Mouse (Mus musculus) liver, embryonic 14.5 days (tissue): ENCODE data around the gene Mmp14. TPM values are rescaled to one million over a fixed set of nuclear protein-coding genes. Genes with fewer than 3 reads are reported as not detected.

Experiments used
- ATAC-seq: fragments of 200-750 bp; cut with Nextera tagmentation; 2 replicates; pipeline ENCODE4 v1.8.0; 2017; ENCODE audit warnings: moderate number of reproducible peaks, mild to moderate bottlenecking, moderate library complexity; ENCODE audit not compliant: insufficient read depth
- DNase-seq, 3 experiments: peaks; one replicate each; pipeline ENCODE4 v3.0.0-alpha.2; 2012 to 2013; ENCODE audit warnings: low read depth in 3 of 3, low spot score in 3 of 3
- H3K27ac ChIP-seq: fragments of 300-500 bp; sonication (generic); 2 replicates; pipeline ENCODE4 v1.5.1; 2014; ENCODE audit warnings: moderate library complexity, mild to moderate bottlenecking, control low read depth, inconsistent platforms
- H3K27me3 ChIP-seq: fragments of 300-500 bp; sonication (generic); 2 replicates; pipeline ENCODE4 v1.6.1; 2014; ENCODE audit warnings: mild to moderate bottlenecking, low read length, moderate library complexity; ENCODE audit not compliant: control insufficient read depth, insufficient read depth
- H3K36me3 ChIP-seq: fragments of 300-500 bp; sonication (generic); replicated peaks from 2 replicates; pipeline ENCODE4 v1.6.1; 2014; ENCODE audit warnings: low read depth; ENCODE audit not compliant: control insufficient read depth, insufficient read depth
- H3K4me1 ChIP-seq, 2 experiments: fragments of 200-500 bp in 1 of 2; fragments of 300-500 bp in 1 of 2; sonication (generic) in 1 of 2; replicated peaks; 2 replicates each; pipeline ENCODE4 v1.6.1; 2012 to 2014; ENCODE audit warnings: antibody characterized with exemption in 1 of 2, inconsistent platforms in 1 of 2, low read length in 1 of 2; ENCODE audit not compliant: control insufficient read depth in 2 of 2, insufficient read depth in 2 of 2
- H3K4me2 ChIP-seq: fragments of 300-500 bp; sonication (generic); 2 replicates; pipeline ENCODE4 v1.6.1; 2014; ENCODE audit warnings: low read depth, mild to moderate bottlenecking, control low read depth, moderate library complexity
- H3K4me3 ChIP-seq, 2 experiments: fragments of 200-500 bp in 1 of 2; fragments of 300-500 bp in 1 of 2; sonication (generic) in 1 of 2; 2 replicates each; pipeline ENCODE4 v1.5.1; 2012 to 2014; ENCODE audit warnings: low read depth in 2 of 2, low read length in 2 of 2, mild to moderate bottlenecking in 2 of 2, control low read depth in 1 of 2, inconsistent platforms in 1 of 2, moderate library complexity in 1 of 2; ENCODE audit not compliant: insufficient read depth in 1 of 2
- H3K9ac ChIP-seq: fragments of 300-500 bp; sonication (generic); replicated peaks from 2 replicates; pipeline ENCODE4 v1.6.1; 2014; ENCODE audit warnings: mild to moderate bottlenecking, control low read depth, moderate library complexity
- H3K9me3 ChIP-seq: fragments of 300-500 bp; sonication (generic); 2 replicates; pipeline ENCODE4 v1.6.1; 2016; ENCODE audit warnings: low read length, mixed read lengths; ENCODE audit not compliant: control insufficient read depth
- CTCF ChIP-seq: IDR thresholded peaks from 2 replicates; pipeline ENCODE4 v1.5.1; 2016; ENCODE audit warnings: antibody characterized with exemption, low read depth, control low read depth
- EP300 ChIP-seq: IDR thresholded peaks from 2 replicates; pipeline ENCODE4 v1.6.1; 2016; ENCODE audit warnings: antibody characterized with exemption, low read depth
- WGBS: fragments of 180-500 bp; shearing (Covaris S2); extraction: QIAGEN DNeasy Blood & Tissue Kit; methylation state at CpG from one replicate; pipeline ENCODE4 v1.1.7; 2014; ENCODE audit not compliant: insufficient replicate concordance; 5-methylcytosine and 5-hydroxymethylcytosine counted together
- polyA plus RNA-seq, 2 experiments: library from polyadenylated mRNA; depleted of rRNA in 1 of 2; stranded (reverse) in 1 of 2; unstranded in 1 of 2; fragments of >200 nt; fragmentation: Nextera tagmentation in 1 of 2; extraction: Ambion mirVana in 1 of 2; gene quantifications; 2 replicates each; pipeline versions ENCODE4 v1.2.1 to v1.2.3; 2012 to 2014

Mmp14 gene
- polyA plus RNA-seq, 2 experiments, result 14.4 to 19.0 TPM

GRCm38 (mm10) chr14:54474744-54475143 is 43.3 kb downstream of the Mmp14 start:
- Histone ChIP-seq H3K4me3 (no peak overlapping the region), H3K4me2 (no peak overlapping the region), H3K27ac (no peak overlapping the region), H3K4me1 (peaks cover 0 to 3% of the 10 kb centered on the region in 2 experiments; a peak in 2 of 4 replicates), H3K27me3 (peaks cover 42% of the 10 kb centered on the region), H3K9me3 (no peaks in the 10 kb centered on the region), H3K9ac (no peak overlapping the region), H3K36me3 (peaks cover 3% of the 10 kb centered on the region)
- no peak for DNase-seq
- ATAC-seq, result no peak
- 50% methylated on average over 5 of the region's 5 CpGs for WGBS
- TF ChIP-seq EP300, result no peak
- TF ChIP-seq CTCF, result no peak

DNA sequence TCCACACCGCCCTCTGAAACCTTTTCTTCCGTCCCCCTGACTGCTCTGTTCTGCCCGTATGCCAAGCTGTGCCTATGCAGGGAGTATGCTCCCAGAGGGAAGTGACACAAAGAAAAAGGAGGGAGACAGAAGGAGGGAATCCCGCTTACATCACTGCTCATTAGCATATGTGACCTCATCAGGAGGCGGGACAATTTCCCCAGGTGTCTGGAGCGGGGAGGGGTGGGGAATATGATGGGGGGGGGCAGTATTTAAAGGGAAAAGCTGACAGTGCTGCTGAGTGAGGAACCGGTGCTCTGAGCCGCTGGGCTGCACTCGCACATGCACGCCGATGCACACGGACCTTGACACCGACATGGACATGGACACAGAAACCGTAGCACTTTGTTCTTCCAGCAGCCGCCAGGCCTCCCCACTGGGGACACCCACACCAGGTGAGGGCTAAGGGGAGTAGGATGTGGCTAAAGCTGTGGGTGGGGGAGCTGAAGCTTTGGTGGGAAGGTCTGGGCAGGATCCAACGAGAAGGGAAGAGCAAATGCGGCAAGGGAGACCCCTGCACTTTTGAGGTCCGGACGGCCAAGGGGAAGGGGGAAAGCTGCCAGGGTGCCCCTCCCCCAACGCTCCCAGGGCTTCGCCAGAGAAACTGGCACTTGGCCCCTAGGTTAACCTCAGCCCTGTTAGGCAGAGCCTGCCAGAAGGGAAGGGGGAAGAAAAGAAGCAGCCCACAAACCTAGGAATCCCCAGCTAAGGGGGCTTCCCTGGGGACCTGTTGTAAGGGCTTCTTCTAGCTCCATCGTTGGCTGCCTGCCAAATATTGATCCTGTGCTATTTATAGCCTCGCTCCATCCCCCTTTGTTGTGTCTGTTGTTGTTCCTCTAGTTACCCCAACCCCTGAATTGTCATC is 44.8 kb downstream of the Mmp14 start, which contains the start of gene Rem2:
Gene Rem2, plus strand, starts transcription at position 160 of the 904 bp plus-strand sequence.
- 4% methylated on average over 23 of the region's 23 CpGs for WGBS
- Histone ChIP-seq H3K27ac (no peak within 1 kb of the TSS), H3K27me3 (peaks cover 52% of the 10 kb centered on the region), H3K36me3 (no peaks in the 10 kb centered on the region), H3K4me3 (peak within 1 kb of the TSS; percentile 16 to 31; a peak in 3 of 4 replicates), H3K4me1 (peaks cover 0 to 3% of the 10 kb centered on the region in 2 experiments; a peak in 2 of 4 replicates), H3K9me3 (no peaks in the 10 kb centered on the region), H3K4me2 (peak within 1 kb of the TSS; percentile 52), H3K9ac (no peak within 1 kb of the TSS)
- no peak for TF ChIP-seq EP300
- TF ChIP-seq CTCF, result no peak
- DNase-seq, result no peak
- ATAC-seq, result no peak

DNA sequence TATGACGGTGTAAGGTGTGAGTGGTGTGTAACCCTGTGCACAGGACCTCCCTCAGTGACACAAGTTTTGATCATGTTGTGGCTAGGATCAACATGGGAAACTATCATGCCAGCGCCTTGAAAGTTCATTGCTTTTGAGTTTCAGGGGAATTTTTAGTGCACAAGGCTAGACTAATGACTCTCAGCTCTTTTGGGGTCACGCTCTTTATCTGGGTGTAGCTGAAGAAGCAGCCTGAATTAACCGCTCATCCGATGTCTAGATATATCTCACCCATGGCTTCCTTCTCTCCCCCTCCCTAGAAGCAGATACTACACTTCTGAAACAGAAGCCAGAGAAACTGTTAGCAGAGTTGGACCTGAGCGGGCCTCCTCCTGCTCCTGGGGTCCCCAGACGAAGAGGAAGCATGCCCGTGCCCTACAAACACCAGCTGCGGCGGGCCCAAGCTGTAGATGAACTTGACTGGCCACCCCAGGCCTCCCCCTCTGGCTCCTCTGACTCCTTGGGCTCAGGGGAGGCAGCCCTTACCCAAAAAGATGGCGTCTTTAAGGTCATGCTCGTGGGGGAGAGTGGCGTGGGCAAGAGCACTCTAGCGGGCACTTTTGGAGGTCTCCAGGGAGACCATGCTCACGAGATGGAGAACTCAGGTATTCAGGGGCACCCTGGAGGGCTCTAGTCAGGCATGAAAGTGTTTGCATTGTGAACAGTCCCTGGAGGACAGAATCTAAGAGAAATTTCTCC is 45.9 kb downstream of the Mmp14 start:
- Histone ChIP-seq H3K9ac (no peak overlapping the region), H3K27me3 (peaks cover 52% of the 10 kb centered on the region), H3K4me2 (no peak overlapping the region), H3K9me3 (no peaks in the 10 kb centered on the region), H3K4me1 (peaks cover 0 to 3% of the 10 kb centered on the region in 2 experiments; a peak in 1 of 4 replicates), H3K4me3 (no peak overlapping the region), H3K27ac (no peak overlapping the region), H3K36me3 (no peaks in the 10 kb centered on the region)
- WGBS, result 61% methylated on average over 15 of the region's 15 CpGs
- ATAC-seq (no peak), DNase-seq (no peak)
- TF ChIP-seq EP300, result no peak
- TF ChIP-seq CTCF, result no peak

DNA sequence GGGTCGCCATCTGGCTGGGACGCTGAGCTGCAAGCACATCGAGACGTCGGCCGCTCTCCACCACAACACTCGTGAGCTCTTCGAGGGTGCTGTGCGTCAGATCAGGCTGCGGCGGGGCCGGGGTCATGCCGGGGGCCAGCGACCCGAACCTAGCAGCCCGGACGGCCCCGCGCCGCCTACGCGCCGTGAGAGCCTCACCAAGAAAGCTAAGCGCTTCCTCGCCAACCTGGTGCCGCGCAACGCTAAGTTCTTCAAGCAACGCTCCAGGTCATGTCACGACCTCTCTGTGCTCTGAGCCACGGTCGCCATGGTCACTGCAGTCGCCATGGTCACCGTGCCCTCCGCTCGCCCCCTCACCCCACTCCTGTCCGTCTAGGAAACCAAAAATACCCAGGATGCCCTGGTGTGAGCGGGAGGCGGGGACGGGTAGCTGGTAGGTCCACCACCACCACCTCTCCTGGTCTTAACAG is 48.1 kb downstream of the Mmp14 start:
- Histone ChIP-seq H3K4me1 (peaks cover 0 to 3% of the 10 kb centered on the region in 2 experiments; a peak in 1 of 4 replicates), H3K36me3 (no peaks in the 10 kb centered on the region), H3K4me3 (peak overlapping the region; percentile 12 to 29; a peak in 3 of 4 replicates), H3K27me3 (peaks cover 52% of the 10 kb centered on the region), H3K9ac (no peak overlapping the region), H3K4me2 (peak overlapping the region; percentile 50), H3K27ac (no peak overlapping the region), H3K9me3 (no peaks in the 10 kb centered on the region)
- DNase-seq (no peak), ATAC-seq (no peak)
- TF ChIP-seq EP300 (no peak), CTCF (no peak)
- WGBS, result 4% methylated on average over 40 of the region's 40 CpGs
